Mouse (Mus musculus): ENCODE data around the gene Mthfr.

DNA sequence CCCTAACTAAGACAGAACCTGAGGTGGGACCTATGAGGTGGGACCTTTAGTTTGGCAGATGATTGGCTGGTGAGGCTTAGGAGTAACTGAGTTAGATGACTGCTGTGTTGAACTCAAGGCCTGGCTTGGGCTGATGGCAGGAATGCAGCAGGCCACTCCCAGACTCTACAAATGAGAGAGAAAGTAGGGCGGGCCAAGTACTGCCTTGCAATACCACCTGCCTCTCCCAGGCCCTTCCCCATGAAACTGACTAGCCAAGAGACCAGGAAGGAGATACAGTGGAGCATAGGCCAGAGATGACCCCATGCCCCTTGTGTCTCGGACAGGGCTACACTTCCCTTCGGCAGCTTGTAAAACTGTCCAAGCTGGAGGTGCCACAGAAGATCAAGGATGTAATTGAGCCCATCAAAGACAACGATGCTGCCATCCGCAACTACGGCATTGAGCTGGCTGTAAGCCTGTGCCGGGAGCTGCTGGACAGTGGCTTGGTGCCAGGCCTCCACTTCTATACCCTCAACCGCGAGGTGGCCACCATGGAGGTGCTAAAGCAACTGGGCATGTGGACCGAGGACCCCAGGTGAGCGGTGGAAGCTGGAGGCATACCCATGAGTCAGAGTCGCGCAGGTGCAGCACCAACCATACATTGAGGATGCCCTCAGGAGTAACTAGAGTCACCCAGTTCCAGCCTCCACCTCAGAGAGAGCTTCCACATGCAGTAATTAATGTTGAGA is 12.3 kb downstream of the Mthfr start:
- TF ChIP-seq MAFK (IDR thresholded peaks at IDR 0.05; ENCODE audit: insufficient read depth, low read depth, low read length) (no peak), ZC3H11A (IDR thresholded peaks at IDR 0.05; ENCODE audit: borderline replicate concordance, low read depth, low read length) (no peak)

Measured in ES-E14 (cell line).